Mouse (Mus musculus) C2C12 (cell line): Measurements from ENCODE around the gene Tnfrsf4.

ENCODE experiments used
- CEBPB ChIP-seq: IDR thresholded peaks from one replicate; pipeline ENCODE4 v1.6.1; 2011; ENCODE audit warnings: low read depth, mild to moderate bottlenecking, control low read depth, moderate library complexity
- CTCF ChIP-seq: IDR thresholded peaks from one replicate; pipeline ENCODE4 v1.5.1; 2011; ENCODE audit not compliant: control insufficient read depth, insufficient read depth, insufficient read length
- MYOD1 ChIP-seq: IDR thresholded peaks from one replicate; pipeline ENCODE4 v1.6.1; 2011; ENCODE audit warnings: low read depth; ENCODE audit not compliant: control insufficient read depth, insufficient read length
- MYOG ChIP-seq: IDR thresholded peaks from one replicate; pipeline ENCODE4 v1.6.1; 2011; ENCODE audit not compliant: control insufficient read depth, insufficient read length; ENCODE audit errors: extremely low read depth
- USF1 ChIP-seq: IDR thresholded peaks from one replicate; pipeline ENCODE4 v1.6.1; 2011; ENCODE audit warnings: low read depth, mild to moderate bottlenecking, control low read depth, moderate library complexity

- no peak for TF ChIP-seq CTCF
- no peak for TF ChIP-seq USF1
- no peak for TF ChIP-seq MYOG
- TF ChIP-seq CEBPB: no peak
- no peak for TF ChIP-seq MYOD1
Observed at GRCm38 (mm10) chr4:156049779-156050178, 36.1 kb downstream of the Tnfrsf4 start.
